Mouse (Mus musculus): Measurements from ENCODE around the gene Efna5. TPM values are rescaled to one million over a fixed set of nuclear protein-coding genes. Genes with fewer than 3 reads are reported as not detected.

Gene Efna5
- polyA plus RNA-seq, 1 experiment from 2014 or later: 17.3 TPM

- Histone ChIP-seq H3K9me3 (replicated peaks; ENCODE audit: low read length) (no peaks in the 10 kb centered on the region), H3K4me3 (replicated peaks; ENCODE audit: low read depth, low read length) (no peak overlapping the region), H3K4me2 (ENCODE audit: low read length) (no peak overlapping the region), H3K27me3 (ENCODE audit: insufficient read depth, low read length) (no peaks in the 10 kb centered on the region), H3K36me3 (ENCODE audit: insufficient read depth, low read length) (no peaks in the 10 kb centered on the region), H3K4me1 (replicated peaks; ENCODE audit: insufficient read depth, low read length) (no peaks in the 10 kb centered on the region), H3K27ac (no peak overlapping the region), H3K9ac (ENCODE audit: low read depth, low read length) (no peak overlapping the region)
- no peak for DNase-seq (ENCODE audit: low spot score)
- no peak for TF ChIP-seq CTCF (IDR thresholded peaks at IDR 0.05; ENCODE audit: low read depth)
- 53% methylated on average over 5 of the region's 5 CpGs for WGBS
- no peak for ATAC-seq (replicated peaks; ENCODE audit: low FRiP score, low read depth)
Measured at GRCm38 (mm10) chr17:62845656-62846055, 35.5 kb downstream of the Efna5 start.

GRCm38 (mm10) chr17:62844329-62844728, 36.8 kb downstream of the Efna5 start:
- TF ChIP-seq CTCF (IDR thresholded peaks at IDR 0.05; ENCODE audit: low read depth): 0 out of 2 replicates have a peak, but pooled peaks have one; percentile 4
- Histone ChIP-seq H3K4me2 (ENCODE audit: low read length) (no peak overlapping the region), H3K9me3 (replicated peaks; ENCODE audit: low read length) (no peaks in the 10 kb centered on the region), H3K4me3 (replicated peaks; ENCODE audit: low read depth, low read length) (no peak overlapping the region), H3K4me1 (replicated peaks; ENCODE audit: insufficient read depth, low read length) (no peaks in the 10 kb centered on the region), H3K27me3 (ENCODE audit: insufficient read depth, low read length) (no peaks in the 10 kb centered on the region), H3K9ac (ENCODE audit: low read depth, low read length) (no peak overlapping the region), H3K36me3 (ENCODE audit: insufficient read depth, low read length) (no peaks in the 10 kb centered on the region), H3K27ac (no peak overlapping the region)
- DNase-seq (ENCODE audit: low spot score) (no peak), ATAC-seq (replicated peaks; ENCODE audit: low FRiP score, low read depth) (no peak)
- 65% methylated on average over 5 of the region's 5 CpGs for WGBS

- no peak overlapping the region for H3K4me2 ChIP-seq (ENCODE audit: low read length)
- no peaks in the 10 kb centered on the region for H3K9me3 ChIP-seq (replicated peaks; ENCODE audit: low read length)
- H3K27ac ChIP-seq: no peak overlapping the region
- H3K9ac ChIP-seq (ENCODE audit: low read depth, low read length): no peak overlapping the region
- TF ChIP-seq CTCF (IDR thresholded peaks at IDR 0.05; ENCODE audit: low read depth): no peak
- no peaks in the 10 kb centered on the region for H3K4me1 ChIP-seq (replicated peaks; ENCODE audit: insufficient read depth, low read length)
- 23% methylated on average over 7 of the region's 7 CpGs for WGBS
- H3K27me3 ChIP-seq (ENCODE audit: insufficient read depth, low read length): no peaks in the 10 kb centered on the region
- H3K36me3 ChIP-seq (ENCODE audit: insufficient read depth, low read length): no peaks in the 10 kb centered on the region
- peak; percentile 49 for DNase-seq (ENCODE audit: low spot score)
- H3K4me3 ChIP-seq (replicated peaks; ENCODE audit: low read depth, low read length): no peak overlapping the region
- ATAC-seq (replicated peaks; ENCODE audit: low FRiP score, low read depth): no peak
Measured at GRCm38 (mm10) chr17:62837336-62837735, 43.8 kb downstream of the Efna5 start.

GRCm38 (mm10) chr17:62836598-62837106, 44.5 kb downstream of the Efna5 start:
- H3K4me3 ChIP-seq (replicated peaks; ENCODE audit: low read depth, low read length): no peak overlapping the region
- H3K9ac ChIP-seq (ENCODE audit: low read depth, low read length): no peak overlapping the region
- WGBS: 36% methylated on average over 6 of the region's 6 CpGs
- DNase-seq (ENCODE audit: low spot score): peak; percentile 32
- no peak overlapping the region for H3K27ac ChIP-seq
- H3K27me3 ChIP-seq (ENCODE audit: insufficient read depth, low read length): no peaks in the 10 kb centered on the region
- H3K9me3 ChIP-seq (replicated peaks; ENCODE audit: low read length): no peaks in the 10 kb centered on the region
- H3K4me2 ChIP-seq (ENCODE audit: low read length): no peak overlapping the region
- no peak for TF ChIP-seq CTCF (IDR thresholded peaks at IDR 0.05; ENCODE audit: low read depth)
- H3K4me1 ChIP-seq (replicated peaks; ENCODE audit: insufficient read depth, low read length): no peaks in the 10 kb centered on the region
- no peaks in the 10 kb centered on the region for H3K36me3 ChIP-seq (ENCODE audit: insufficient read depth, low read length)
- ATAC-seq (replicated peaks; ENCODE audit: low FRiP score, low read depth): no peak

GRCm38 (mm10) chr17:62832550-62833127, 48.5 kb downstream of the Efna5 start:
- Histone ChIP-seq H3K4me3 (replicated peaks; ENCODE audit: low read depth, low read length) (no peak overlapping the region), H3K27me3 (ENCODE audit: insufficient read depth, low read length) (no peaks in the 10 kb centered on the region), H3K9me3 (replicated peaks; ENCODE audit: low read length) (no peaks in the 10 kb centered on the region), H3K36me3 (ENCODE audit: insufficient read depth, low read length) (no peaks in the 10 kb centered on the region), H3K4me1 (replicated peaks; ENCODE audit: insufficient read depth, low read length) (no peaks in the 10 kb centered on the region), H3K4me2 (ENCODE audit: low read length) (no peak overlapping the region), H3K27ac (no peak overlapping the region), H3K9ac (ENCODE audit: low read depth, low read length) (no peak overlapping the region)
- DNase-seq (ENCODE audit: low spot score) (no peak), ATAC-seq (replicated peaks; ENCODE audit: low FRiP score, low read depth) (no peak)
- no peak for TF ChIP-seq CTCF (IDR thresholded peaks at IDR 0.05; ENCODE audit: low read depth)
- WGBS: 76% methylated on average over 16 of the region's 16 CpGs

- DNase-seq (ENCODE audit: low spot score) (no peak), ATAC-seq (replicated peaks; ENCODE audit: low FRiP score, low read depth) (no peak)
- Histone ChIP-seq H3K36me3 (ENCODE audit: insufficient read depth, low read length) (no peaks in the 10 kb centered on the region), H3K4me1 (replicated peaks; ENCODE audit: insufficient read depth, low read length) (no peaks in the 10 kb centered on the region), H3K27me3 (ENCODE audit: insufficient read depth, low read length) (no peaks in the 10 kb centered on the region), H3K4me2 (ENCODE audit: low read length) (no peak overlapping the region), H3K9ac (ENCODE audit: low read depth, low read length) (no peak overlapping the region), H3K9me3 (replicated peaks; ENCODE audit: low read length) (no peaks in the 10 kb centered on the region), H3K4me3 (replicated peaks; ENCODE audit: low read depth, low read length) (no peak overlapping the region), H3K27ac (no peak overlapping the region)
- 74% methylated on average over 6 of the region's 6 CpGs for WGBS
- TF ChIP-seq CTCF (IDR thresholded peaks at IDR 0.05; ENCODE audit: low read depth): no peak
Measured at GRCm38 (mm10) chr17:62827549-62827948, 53.6 kb downstream of the Efna5 start.

GRCm38 (mm10) chr17:62821219-62821618, 59.9 kb downstream of the Efna5 start:
- Histone ChIP-seq H3K36me3 (ENCODE audit: insufficient read depth, low read length) (no peaks in the 10 kb centered on the region), H3K4me2 (ENCODE audit: low read length) (no peak overlapping the region), H3K9ac (ENCODE audit: low read depth, low read length) (no peak overlapping the region), H3K4me3 (replicated peaks; ENCODE audit: low read depth, low read length) (no peak overlapping the region), H3K4me1 (replicated peaks; ENCODE audit: insufficient read depth, low read length) (0 out of 2 replicates have a peak, but pooled peaks cover 3% of the 10 kb centered on the region), H3K9me3 (replicated peaks; ENCODE audit: low read length) (no peaks in the 10 kb centered on the region), H3K27ac (no peak overlapping the region), H3K27me3 (ENCODE audit: insufficient read depth, low read length) (no peaks in the 10 kb centered on the region)
- no peak for DNase-seq (ENCODE audit: low spot score)
- ATAC-seq (replicated peaks; ENCODE audit: low FRiP score, low read depth): no peak
- TF ChIP-seq CTCF (IDR thresholded peaks at IDR 0.05; ENCODE audit: low read depth): no peak
- WGBS: 88% methylated on average over 11 of the region's 11 CpGs

Data from kidney, postnatal 0 days (tissue).